Mouse (Mus musculus): ENCODE measurements around the gene Reg3g. TPM values are rescaled to one million over a fixed set of nuclear protein-coding genes. Genes with fewer than 3 reads are reported as not detected.
"Not testable (repeated sequence)": the region's sequence is repeated elsewhere in the genome, so short reads cannot be mapped to it uniquely, and the experiment has no call there.

Reg3g gene
- polyA plus RNA-seq, 1 experiment from 2014 or later = not detected

GRCm38 (mm10) chr6:78425497-78425896 is 43.2 kb downstream of the Reg3g start:
- no peak overlapping the region for H3K4me3 ChIP-seq (ENCODE audit: low read depth, low read length)
- no peak overlapping the region for H3K27ac ChIP-seq (ENCODE audit: low read depth)
- no peak overlapping the region for H3K9ac ChIP-seq (replicated peaks)
- no peaks in the 10 kb centered on the region for H3K36me3 ChIP-seq (replicated peaks; ENCODE audit: insufficient read depth, low read length)
- H3K27me3 ChIP-seq (ENCODE audit: insufficient read depth, low read length) = no peaks in the 10 kb centered on the region
- DNase-seq = no peak
- WGBS (ENCODE audit: insufficient replicate concordance) = 68% methylated on average over 3 of the region's 3 CpGs
- no peaks in the 10 kb centered on the region for H3K4me1 ChIP-seq (ENCODE audit: insufficient read depth)
- TF ChIP-seq CTCF (IDR thresholded peaks at IDR 0.05; ENCODE audit: low read depth) (no peak), EP300 (IDR thresholded peaks at IDR 0.05; ENCODE audit: low read depth) (no peak)
- H3K9me3 ChIP-seq (ENCODE audit: low read length) = no peaks in the 10 kb centered on the region
- ATAC-seq = no peak
- H3K4me2 ChIP-seq (ENCODE audit: low read depth, low read length) = no peak overlapping the region

DNA sequence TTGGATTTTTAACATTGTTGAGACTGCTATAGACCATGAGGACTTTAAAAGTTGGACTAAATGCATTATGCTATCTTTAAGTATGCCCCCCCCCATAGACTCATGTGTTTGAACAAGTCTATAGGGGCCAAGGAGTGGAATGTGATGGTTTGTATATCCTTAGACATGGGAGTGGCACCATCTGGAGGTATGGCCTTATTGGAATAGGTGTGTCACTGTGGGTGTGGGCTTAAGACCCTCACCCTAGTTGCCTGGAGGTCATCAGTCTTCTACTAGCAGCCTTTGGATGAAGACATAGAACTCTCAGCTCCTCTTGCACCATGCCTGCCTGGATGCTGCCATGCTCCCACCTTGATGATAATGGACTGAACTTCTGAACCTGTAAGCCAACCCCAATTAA is 46.3 kb downstream of the Reg3g start, which contains the start of gene Reg1:
Gene Reg1 (plus strand): TSS at position 301 of the 400 bp plus-strand sequence.
- H3K4me1 ChIP-seq (ENCODE audit: insufficient read depth); H3K27ac ChIP-seq (ENCODE audit: low read depth); H3K36me3 ChIP-seq (replicated peaks; ENCODE audit: insufficient read depth, low read length); H3K9ac ChIP-seq (replicated peaks); H3K4me2 ChIP-seq (ENCODE audit: low read depth, low read length); H3K9me3 ChIP-seq (ENCODE audit: low read length); H3K4me3 ChIP-seq (ENCODE audit: low read depth, low read length); H3K27me3 ChIP-seq (ENCODE audit: insufficient read depth, low read length); ATAC-seq; DNase-seq: not testable (repeated sequence)

Other genes starting within 250 kb of the Reg3g start
- gene Reg3b, start 98.2 kb downstream of the Reg3g start, polyA plus RNA-seq (2015; fragmentation: Nextera tagmentation; extraction: Ambion mirVana) = not detected in 2 replicates
- gene Reg3d, start 90.0 kb downstream of the Reg3g start, polyA plus RNA-seq (2015; fragmentation: Nextera tagmentation; extraction: Ambion mirVana) = not detected in 2 replicates
- not detected in 2 replicates for gene Reg3a, start 88.2 kb downstream of the Reg3g start, polyA plus RNA-seq (2015; fragmentation: Nextera tagmentation; extraction: Ambion mirVana)
- not detected in 2 replicates for gene Reg2, start 73.2 kb downstream of the Reg3g start, polyA plus RNA-seq (2015; fragmentation: Nextera tagmentation; extraction: Ambion mirVana)
- 0.14 and 1.9 TPM in 2 replicates for gene Reg1, start 46.2 kb downstream of the Reg3g start, polyA plus RNA-seq (2015; fragmentation: Nextera tagmentation; extraction: Ambion mirVana)